Mouse (Mus musculus): ENCODE data around the gene Il1r2. TPM values are rescaled to one million over a fixed set of nuclear protein-coding genes. Genes with fewer than 3 reads are reported as not detected.

The Il1r2 gene
- polyA plus RNA-seq, 1 experiment from 2014 or later, result 0.41 TPM

DNA sequence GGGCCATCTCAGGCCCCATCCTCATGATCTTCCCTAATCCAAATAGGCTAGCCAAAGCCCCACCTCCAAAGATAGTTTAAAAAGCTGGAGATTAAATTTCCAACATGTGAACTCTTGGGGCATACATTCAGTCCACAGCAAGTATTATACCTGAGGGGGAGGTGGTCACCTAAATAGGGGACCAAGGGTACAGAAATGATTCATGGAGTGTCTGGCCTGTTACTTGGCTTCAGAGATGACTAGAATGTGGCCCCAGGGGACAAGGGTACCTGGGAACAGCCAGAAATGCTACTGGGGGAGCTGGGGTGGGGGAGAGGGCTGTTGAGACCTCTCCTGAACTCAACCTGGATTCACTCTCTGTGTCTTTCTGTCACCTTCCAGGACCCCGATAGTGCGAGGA, 3.4 kb downstream of the Il1r2 start:
- H3K4me1 ChIP-seq, result no peaks in the 10 kb centered on the region
- WGBS, result 89% methylated on average over 2 of the region's 2 CpGs
- H3K4me3 ChIP-seq, result no peak overlapping the region
- H3K27me3 ChIP-seq (ENCODE audit: low read depth, poor library complexity, severe bottlenecking), result no peaks in the 10 kb centered on the region
- no peaks in the 10 kb centered on the region for H3K9me3 ChIP-seq (replicated peaks)
- no peak for DNase-seq (ENCODE audit: low spot score)
- no peak overlapping the region for H3K27ac ChIP-seq
- no peaks in the 10 kb centered on the region for H3K36me3 ChIP-seq

DNA sequence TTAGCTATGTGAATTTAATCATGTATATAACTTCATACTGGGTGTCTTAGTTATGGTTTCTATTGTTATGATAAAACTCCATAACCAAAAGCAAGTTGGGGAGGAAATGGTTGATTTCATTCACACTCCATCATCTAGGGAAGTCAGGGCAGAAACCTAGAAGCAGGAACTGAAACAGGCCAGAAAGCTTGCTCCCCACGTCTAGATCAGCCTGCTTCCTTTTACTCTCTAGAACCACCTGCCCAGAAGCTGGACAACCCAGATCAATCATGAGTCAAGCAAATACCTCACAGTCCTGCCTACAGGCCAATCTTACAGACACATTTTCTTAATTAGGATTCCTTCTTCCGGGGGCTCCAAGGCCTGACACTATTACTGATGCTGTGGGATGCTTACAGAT, 7.2 kb downstream of the Il1r2 start:
- Histone ChIP-seq H3K27me3 (ENCODE audit: low read depth, poor library complexity, severe bottlenecking) (peaks cover 7% of the 10 kb centered on the region; the same call in 1 of the 2 replicates), H3K4me1 (peaks cover 9% of the 10 kb centered on the region), H3K9me3 (replicated peaks) (no peaks in the 10 kb centered on the region), H3K27ac (no peak overlapping the region), H3K36me3 (no peaks in the 10 kb centered on the region), H3K4me3 (no peak overlapping the region)
- WGBS, result 73% methylated on average over 2 of the region's 2 CpGs
- no peak for DNase-seq (ENCODE audit: low spot score)

DNA sequence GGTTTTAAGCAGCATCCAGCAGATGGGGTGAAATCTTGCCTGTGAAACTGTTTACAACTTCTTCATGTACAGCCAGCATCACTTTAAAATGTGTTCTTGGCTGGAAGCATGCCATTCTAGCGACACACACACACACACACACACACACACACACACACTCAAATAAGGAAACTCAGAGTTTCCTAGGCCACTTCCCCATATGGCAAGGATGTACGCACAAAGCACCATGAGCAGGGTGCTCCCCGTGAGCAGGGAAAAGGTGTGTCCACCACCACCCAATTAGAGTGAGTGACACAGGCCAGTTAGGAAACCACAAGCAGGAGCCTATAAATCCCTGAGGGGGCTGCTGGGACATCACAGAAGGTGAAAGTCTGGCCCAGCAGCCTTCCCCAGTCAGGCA, 10.5 kb downstream of the Il1r2 start:
- peaks cover 9% of the 10 kb centered on the region for H3K4me1 ChIP-seq
- no peak overlapping the region for H3K27ac ChIP-seq
- no peak for DNase-seq (ENCODE audit: low spot score)
- no peak overlapping the region for H3K4me3 ChIP-seq
- H3K36me3 ChIP-seq, result no peaks in the 10 kb centered on the region
- 52% methylated on average over 3 of the region's 3 CpGs for WGBS
- H3K27me3 ChIP-seq (ENCODE audit: low read depth, poor library complexity, severe bottlenecking), result peaks cover 7% of the 10 kb centered on the region; the same call in 1 of the 2 replicates
- H3K9me3 ChIP-seq (replicated peaks), result no peaks in the 10 kb centered on the region

DNA sequence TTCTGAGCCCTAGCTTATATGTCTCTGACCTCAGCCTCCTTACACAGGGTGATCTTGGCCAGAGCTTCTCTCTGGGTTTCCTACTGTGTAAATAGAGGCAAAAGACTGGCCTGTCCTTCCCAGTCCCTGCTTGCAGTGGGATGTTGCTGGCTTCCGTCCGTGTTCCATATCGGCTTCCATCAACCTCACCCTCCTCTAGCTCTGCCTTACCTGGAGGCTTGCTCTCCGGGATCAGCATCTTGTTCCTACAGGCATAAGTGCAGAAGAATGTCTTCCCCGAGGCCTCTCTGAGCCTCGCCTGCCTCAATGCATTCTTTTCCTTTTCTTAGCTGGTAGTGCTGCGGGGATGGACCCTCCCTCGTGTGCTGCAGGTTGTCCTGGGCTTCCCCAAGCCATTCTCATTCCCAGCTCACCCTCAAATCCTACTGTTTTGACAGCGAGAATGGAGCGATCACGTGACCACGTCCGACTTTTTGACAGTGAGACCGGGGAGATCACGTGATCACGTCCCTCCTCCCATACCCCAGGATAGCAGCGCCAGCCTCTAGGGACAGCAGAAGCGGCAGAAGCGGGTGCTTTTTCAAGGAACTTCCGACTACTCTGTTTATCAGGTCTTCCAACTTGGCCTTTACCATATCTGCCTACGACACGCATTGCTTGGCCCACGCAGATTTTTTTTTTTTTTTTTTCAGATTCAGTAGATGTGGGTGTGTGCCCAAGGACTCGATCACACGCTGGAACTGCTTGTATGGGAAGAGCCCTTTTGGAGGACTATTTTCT, 11.7 kb downstream of the Il1r2 start:
- peak; percentile 82 for DNase-seq (ENCODE audit: low spot score)
- Histone ChIP-seq H3K9me3 (replicated peaks) (no peaks in the 10 kb centered on the region), H3K36me3 (no peaks in the 10 kb centered on the region), H3K4me1 (peaks cover 9% of the 10 kb centered on the region), H3K27me3 (ENCODE audit: low read depth, poor library complexity, severe bottlenecking) (peaks cover 7% of the 10 kb centered on the region; the same call in 1 of the 2 replicates), H3K27ac (0 out of 2 replicates have a peak overlapping the region, but pooled peaks have one; percentile 36), H3K4me3 (peak overlapping the region; percentile 58)
- WGBS, result 5% methylated on average over 25 of the region's 25 CpGs

DNA sequence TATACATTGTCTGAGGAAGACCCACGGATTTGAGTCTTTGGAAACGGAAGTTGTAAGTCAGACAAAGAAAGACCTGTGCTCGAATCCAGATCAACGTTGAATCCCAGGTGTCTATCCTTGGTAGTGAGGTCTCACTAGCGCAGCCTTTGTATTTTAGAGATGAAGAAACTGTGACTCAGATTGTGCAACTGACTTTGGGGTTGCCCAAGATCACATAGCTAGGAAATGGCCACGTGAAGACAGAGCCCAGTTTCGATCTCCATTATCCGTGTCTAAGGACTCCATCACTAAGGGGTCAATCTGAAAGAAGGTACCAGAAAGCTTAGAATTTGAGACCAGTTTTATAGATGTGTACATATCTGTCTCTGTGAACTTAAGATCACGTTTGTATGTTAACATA, 17.3 kb downstream of the Il1r2 start:
- no peak for DNase-seq (ENCODE audit: low spot score)
- Histone ChIP-seq H3K9me3 (replicated peaks) (no peaks in the 10 kb centered on the region), H3K27me3 (ENCODE audit: low read depth, poor library complexity, severe bottlenecking) (no peaks in the 10 kb centered on the region), H3K4me3 (no peak overlapping the region), H3K4me1 (no peaks in the 10 kb centered on the region; the same call in 1 of the 2 replicates), H3K36me3 (no peaks in the 10 kb centered on the region), H3K27ac (no peak overlapping the region)
- WGBS, result 88% methylated on average over 9 of the region's 9 CpGs

DNA sequence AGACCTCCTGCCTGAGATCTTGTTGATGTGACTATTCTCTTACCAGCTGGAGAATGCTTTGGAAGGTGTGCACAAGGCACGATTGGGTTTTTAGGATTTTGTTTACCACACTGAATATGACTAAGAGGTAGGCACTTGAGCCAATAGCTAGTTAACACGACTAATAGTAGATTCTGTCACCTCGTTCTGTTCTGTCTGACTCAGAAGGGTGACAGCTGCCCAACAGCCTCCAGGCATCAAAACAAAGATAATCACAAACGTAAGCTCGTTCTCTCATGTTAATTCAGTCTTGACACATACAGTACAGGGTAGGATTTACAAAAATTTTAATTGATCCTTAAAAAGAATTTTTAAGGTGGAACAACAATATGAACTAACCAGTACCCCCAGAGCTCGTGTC, 18.7 kb downstream of the Il1r2 start:
- no peak for DNase-seq (ENCODE audit: low spot score)
- Histone ChIP-seq H3K27me3 (ENCODE audit: low read depth, poor library complexity, severe bottlenecking) (no peaks in the 10 kb centered on the region), H3K4me3 (no peak overlapping the region), H3K4me1 (no peaks in the 10 kb centered on the region), H3K27ac (no peak overlapping the region), H3K36me3 (no peaks in the 10 kb centered on the region), H3K9me3 (replicated peaks) (no peaks in the 10 kb centered on the region)
- WGBS, result 77% methylated on average over 6 of the region's 6 CpGs

DNA sequence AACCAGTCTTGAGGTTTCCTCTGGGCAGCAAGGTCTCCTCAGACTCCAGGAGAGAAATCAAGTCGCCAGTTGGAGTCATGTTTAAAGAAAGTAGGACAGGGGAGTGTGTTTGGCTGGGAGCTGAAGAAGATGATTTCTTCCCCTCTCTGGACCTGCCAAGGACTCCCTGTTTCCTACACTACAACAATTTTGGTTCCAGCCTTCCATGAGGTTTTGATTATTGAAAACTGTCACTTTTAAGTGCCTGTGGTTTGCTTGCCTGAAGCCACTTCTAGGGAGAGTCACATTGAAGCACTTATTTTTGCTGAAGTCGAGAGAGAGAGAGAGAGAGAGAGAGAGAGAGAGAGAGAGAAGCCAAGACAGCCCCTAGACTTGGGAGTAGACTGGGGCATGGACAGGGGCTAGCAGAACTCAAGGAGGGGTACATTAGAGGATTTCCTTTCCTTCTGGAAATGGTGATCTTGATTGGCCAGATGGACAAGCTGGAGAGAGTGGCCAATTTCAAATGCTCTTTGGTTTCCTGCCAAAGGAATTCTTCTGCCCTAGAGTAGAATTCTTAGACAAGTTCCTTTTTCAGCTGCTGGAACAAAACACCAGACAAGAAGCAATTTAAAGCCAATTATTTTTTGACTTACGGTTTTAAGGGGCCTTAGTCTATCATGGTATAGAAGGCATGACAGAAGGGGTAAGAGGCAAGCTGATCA, 20.9 kb downstream of the Il1r2 start:
- Histone ChIP-seq H3K4me1 (peaks cover 4% of the 10 kb centered on the region; the same call in 1 of the 2 replicates), H3K9me3 (replicated peaks) (no peaks in the 10 kb centered on the region), H3K27ac (no peak overlapping the region), H3K36me3 (no peaks in the 10 kb centered on the region), H3K27me3 (ENCODE audit: low read depth, poor library complexity, severe bottlenecking) (no peaks in the 10 kb centered on the region), H3K4me3 (no peak overlapping the region)
- no peak for DNase-seq (ENCODE audit: low spot score)
- WGBS, result 68% methylated on average over 3 of the region's 3 CpGs

DNA sequence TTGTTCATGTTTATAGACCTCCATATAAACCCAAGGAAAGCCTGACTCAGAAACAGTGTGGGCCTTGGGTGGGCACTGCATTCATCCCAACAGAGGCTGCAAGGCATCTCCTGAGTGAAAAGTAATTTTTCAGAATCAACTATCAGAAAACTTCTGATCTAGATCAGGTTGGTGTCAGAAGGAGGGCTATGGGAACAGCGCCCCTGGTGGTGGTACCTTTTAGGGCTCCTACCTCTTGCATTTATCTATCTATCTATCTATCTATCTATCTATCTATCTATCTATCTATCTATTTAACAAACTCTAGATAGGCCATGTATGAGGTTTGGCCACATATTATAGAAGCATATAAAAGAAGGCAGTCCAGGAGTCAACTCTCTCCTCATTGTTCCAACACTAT, 21.7 kb downstream of the Il1r2 start:
- Histone ChIP-seq H3K4me1 (peaks cover 4% of the 10 kb centered on the region; the same call in 1 of the 2 replicates), H3K9me3 (replicated peaks) (no peaks in the 10 kb centered on the region), H3K36me3 (no peaks in the 10 kb centered on the region), H3K27me3 (ENCODE audit: low read depth, poor library complexity, severe bottlenecking) (no peaks in the 10 kb centered on the region), H3K27ac (no peak overlapping the region), H3K4me3 (no peak overlapping the region)
- no peak for DNase-seq (ENCODE audit: low spot score)
- 33% methylated on average over 1 of the region's 1 CpGs for WGBS

DNA sequence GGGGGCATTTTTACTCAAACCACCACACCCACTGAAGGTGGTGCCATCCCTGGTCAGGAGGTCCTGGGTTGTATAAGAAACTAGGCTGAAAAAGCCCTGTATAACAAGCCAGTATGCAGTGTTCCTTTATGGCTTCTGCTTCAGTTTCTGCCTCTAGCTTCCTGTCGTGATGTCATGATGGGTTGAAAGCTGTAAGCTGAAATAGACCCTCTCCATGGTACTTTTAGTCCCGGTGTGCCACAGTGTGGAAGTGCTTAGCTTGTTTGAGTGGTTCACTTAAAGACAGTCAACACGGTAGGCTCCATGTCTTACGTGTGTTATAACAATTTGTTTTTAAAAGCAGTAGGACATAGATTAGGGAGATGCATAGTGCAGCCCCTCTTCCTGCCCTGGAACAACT, 32.4 kb downstream of the Il1r2 start:
- H3K27ac ChIP-seq, result no peak overlapping the region
- no peaks in the 10 kb centered on the region for H3K27me3 ChIP-seq (ENCODE audit: low read depth, poor library complexity, severe bottlenecking)
- H3K36me3 ChIP-seq, result no peaks in the 10 kb centered on the region
- no peaks in the 10 kb centered on the region for H3K4me1 ChIP-seq
- no peak overlapping the region for H3K4me3 ChIP-seq
- no peak for DNase-seq (ENCODE audit: low spot score)
- WGBS, result 86% methylated on average over 4 of the region's 4 CpGs
- no peaks in the 10 kb centered on the region for H3K9me3 ChIP-seq (replicated peaks)

DNA sequence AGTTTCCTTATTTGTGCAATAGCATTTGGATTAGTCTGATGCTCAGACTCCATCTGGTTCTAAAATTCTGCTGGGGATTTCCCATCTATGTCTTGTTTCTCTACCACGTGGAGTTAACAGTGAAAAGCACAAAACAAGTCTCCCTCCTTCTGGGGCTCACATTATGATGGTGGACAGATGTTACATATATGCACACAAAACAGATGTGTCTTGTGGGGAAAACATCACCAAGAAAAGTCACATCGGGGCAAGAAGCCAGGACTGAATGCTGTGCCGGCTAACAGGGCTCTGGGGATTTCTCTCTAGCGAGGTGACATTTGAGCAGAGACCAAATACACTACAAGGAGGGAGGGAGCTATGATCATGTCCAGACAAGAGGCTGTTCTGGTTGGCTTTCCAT, 32.8 kb downstream of the Il1r2 start:
- no peak overlapping the region for H3K27ac ChIP-seq
- no peaks in the 10 kb centered on the region for H3K36me3 ChIP-seq
- H3K9me3 ChIP-seq (replicated peaks), result no peaks in the 10 kb centered on the region
- no peaks in the 10 kb centered on the region for H3K4me1 ChIP-seq
- H3K4me3 ChIP-seq, result no peak overlapping the region
- 85% methylated on average over 4 of the region's 4 CpGs for WGBS
- DNase-seq (ENCODE audit: low spot score), result no peak
- no peaks in the 10 kb centered on the region for H3K27me3 ChIP-seq (ENCODE audit: low read depth, poor library complexity, severe bottlenecking)

DNA sequence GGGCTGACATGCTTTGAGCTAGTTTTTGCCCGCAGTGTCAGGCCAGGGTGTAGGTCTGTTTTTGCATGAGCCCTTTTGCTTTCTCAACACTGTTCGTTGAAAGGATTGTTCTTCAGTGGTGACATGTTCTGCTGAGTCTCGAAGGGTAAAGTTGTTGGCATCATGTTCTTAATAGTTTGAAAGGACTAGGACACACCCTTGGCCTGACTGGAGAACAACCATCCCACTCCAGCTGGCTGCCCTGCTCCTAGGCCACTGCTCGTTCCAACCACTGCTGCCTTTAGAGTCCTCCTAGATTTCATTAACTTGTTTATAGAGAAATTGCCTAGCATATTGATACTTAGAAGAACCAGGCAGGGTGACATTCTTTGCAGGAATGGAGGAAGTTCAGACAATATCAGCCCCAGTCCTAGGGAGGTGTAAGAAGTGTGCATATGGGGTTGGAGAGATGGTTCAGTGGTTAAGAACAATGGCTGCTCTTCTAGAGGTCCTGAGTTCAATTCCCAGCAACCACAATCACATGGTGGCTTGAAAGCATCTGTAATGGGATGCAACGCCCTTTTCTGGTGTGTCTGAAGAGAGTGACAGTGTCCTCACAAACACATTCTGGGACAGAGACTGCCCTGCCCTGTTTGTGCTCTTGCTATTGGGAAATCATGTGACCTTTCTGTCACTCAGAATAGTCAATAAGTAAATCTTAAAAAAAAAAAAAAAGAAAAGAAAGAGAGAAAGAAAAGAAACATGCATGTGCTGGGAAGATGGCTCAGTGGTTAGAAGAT, 34.3 kb downstream of the Il1r2 start:
- H3K36me3 ChIP-seq, result no peaks in the 10 kb centered on the region
- no peak overlapping the region for H3K27ac ChIP-seq
- H3K4me3 ChIP-seq, result no peak overlapping the region
- H3K9me3 ChIP-seq (replicated peaks), result no peaks in the 10 kb centered on the region
- H3K4me1 ChIP-seq, result no peaks in the 10 kb centered on the region
- no peaks in the 10 kb centered on the region for H3K27me3 ChIP-seq (ENCODE audit: low read depth, poor library complexity, severe bottlenecking)
- DNase-seq (ENCODE audit: low spot score), result no peak
- WGBS, result 84% methylated on average over 5 of the region's 5 CpGs

DNA sequence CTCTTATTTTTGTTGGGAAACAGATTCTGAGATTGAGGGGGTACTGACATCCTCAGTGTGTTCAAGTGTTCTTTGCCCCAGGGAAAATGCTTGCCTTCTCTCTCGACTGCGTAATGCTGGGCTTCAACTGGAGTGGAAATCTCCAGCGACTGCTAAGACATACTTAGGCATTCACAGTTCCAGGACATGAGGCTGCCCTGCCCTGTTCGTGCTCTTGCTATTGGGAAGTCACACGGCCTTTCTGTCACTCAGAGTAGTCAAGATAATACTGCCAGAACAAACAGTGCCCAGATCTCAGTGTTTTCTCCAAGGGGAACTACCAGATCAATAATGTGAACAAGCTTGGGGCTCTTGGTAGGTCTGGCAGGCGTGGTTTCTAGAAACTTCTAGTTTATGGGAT, 35.9 kb downstream of the Il1r2 start:
- Histone ChIP-seq H3K9me3 (replicated peaks) (no peaks in the 10 kb centered on the region), H3K27ac (no peak overlapping the region), H3K36me3 (no peaks in the 10 kb centered on the region), H3K27me3 (ENCODE audit: low read depth, poor library complexity, severe bottlenecking) (no peaks in the 10 kb centered on the region), H3K4me1 (no peaks in the 10 kb centered on the region), H3K4me3 (no peak overlapping the region)
- DNase-seq (ENCODE audit: low spot score), result no peak
- 78% methylated on average over 6 of the region's 6 CpGs for WGBS

DNA sequence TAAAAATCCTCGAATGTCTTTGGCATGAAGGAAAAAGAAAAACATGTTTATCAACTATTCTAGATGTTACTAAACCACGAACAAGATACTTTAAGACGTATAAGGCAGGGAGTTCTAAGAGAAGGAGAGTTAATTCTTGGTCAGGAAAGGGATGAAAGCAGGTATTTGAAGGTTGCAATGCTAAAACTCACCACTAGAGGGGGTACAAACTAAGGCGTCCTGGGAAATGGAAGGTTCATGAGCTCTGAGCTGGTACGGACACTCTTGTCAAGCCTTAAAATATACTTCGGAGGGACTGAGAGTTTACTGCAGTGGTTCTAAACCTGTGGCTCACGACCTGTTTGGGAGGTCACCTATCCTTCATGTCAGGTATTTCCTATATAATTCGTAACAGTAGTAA, 41.4 kb downstream of the Il1r2 start:
- H3K4me3 ChIP-seq, result no peak overlapping the region
- H3K36me3 ChIP-seq, result no peaks in the 10 kb centered on the region
- no peak overlapping the region for H3K27ac ChIP-seq
- H3K4me1 ChIP-seq, result peaks cover 10% of the 10 kb centered on the region
- 49% methylated on average over 8 of the region's 8 CpGs for WGBS
- no peaks in the 10 kb centered on the region for H3K9me3 ChIP-seq (replicated peaks)
- H3K27me3 ChIP-seq (ENCODE audit: low read depth, poor library complexity, severe bottlenecking), result no peaks in the 10 kb centered on the region
- DNase-seq (ENCODE audit: low spot score), result no peak

Measured in limb, embryonic 10.5 days (tissue).